Mouse (Mus musculus) lung, postnatal 14 days (tissue): ENCODE data around the gene Olfr194.
"Not testable (repeated sequence)": the region's sequence is repeated elsewhere in the genome, so short reads cannot be mapped to it uniquely, and the experiment has no call there.

Experiments
- DNase-seq: peaks from one replicate; pipeline ENCODE4 v3.0.0; 2021

Olfr194 gene

DNA sequence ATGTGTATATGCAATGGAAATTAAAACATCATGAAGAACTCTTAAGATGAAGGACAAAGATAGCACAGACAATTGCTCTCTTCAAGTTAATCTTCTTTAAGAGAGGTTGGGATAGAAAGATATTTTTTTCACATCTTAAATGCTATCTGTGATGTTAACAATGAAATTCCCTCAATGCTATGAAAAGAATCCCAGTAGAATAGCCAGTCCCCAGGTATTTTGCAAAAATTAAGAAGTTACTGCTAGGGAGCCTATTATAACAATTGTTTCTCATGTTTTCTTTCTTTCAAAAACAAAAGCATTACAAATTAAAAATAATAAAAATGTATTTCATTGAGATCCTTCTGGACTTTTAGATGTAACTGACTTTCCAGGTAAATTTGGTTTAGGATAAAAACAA, at the start of gene Olfr194:
TSS of gene Olfr194 (minus strand) at position 101 of the 400 bp plus-strand sequence.
- DNase-seq, result no peak

DNA sequence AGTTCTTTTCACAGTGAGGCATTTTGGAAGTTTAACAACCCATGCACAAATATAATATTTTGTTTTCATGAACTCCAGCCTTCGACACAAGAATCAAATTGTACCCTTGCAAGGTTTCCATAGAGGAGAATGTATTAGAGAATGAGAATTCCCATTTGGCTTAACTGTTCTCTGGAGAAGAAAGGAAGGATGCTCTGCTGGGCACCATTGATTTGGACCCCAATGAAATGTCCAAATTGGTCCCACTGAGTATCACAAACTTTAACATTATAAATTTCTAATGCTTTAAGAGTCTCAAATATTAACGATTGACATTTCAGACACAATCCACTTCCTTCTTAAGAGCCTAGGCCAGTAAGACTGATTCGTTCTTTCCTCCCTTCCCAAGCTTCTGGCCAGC, 49.5 kb upstream of the Olfr194 start, which contains the start of gene Olfr196:
TSS of gene Olfr196 (minus strand) at position 101 of the 400 bp plus-strand sequence.
- no peak for DNase-seq

DNA sequence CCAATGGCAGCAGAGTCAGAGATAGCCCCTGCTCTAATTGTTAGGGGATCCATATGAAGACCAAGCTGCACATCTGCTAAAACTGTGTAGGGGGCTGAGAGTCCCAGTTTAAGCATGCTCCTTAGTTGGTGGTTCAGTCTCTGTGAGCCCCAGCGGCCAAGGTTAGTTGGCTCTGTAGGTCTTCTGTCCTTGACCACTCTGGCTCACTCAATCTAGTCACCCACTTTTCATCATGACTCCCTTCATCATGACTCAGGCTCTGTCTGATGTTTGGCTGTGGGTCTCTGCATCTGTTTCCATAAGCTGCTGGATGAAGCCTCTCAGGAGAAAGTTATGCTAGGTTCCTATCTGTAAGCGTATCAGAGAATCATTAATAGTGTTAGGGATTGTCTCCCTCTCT, 31.1 kb upstream of the Olfr194 start:
- no peak for DNase-seq

DNA sequence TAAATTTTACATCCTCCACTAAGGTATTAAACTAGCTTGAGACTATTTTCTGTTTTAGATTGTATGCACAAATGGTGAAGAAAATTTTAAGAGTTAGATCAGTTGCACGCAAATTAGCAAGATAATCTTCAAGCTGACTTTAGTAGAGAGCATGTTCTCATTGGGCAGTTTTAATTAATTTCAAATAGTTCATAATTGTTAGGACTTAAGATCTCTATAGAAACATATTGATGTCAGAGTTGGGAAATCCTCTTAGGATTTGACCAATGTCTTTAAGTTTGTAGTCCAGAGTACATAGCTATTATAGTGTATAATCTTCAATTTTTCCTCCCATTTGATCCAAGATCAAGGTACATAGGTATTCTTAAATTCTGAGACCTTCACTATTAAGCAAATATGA, 25.9 kb upstream of the Olfr194 start, which contains the start of gene Olfr195:
TSS of gene Olfr195 (plus strand) at position 301 of the 400 bp plus-strand sequence.
- no peak for DNase-seq

DNA sequence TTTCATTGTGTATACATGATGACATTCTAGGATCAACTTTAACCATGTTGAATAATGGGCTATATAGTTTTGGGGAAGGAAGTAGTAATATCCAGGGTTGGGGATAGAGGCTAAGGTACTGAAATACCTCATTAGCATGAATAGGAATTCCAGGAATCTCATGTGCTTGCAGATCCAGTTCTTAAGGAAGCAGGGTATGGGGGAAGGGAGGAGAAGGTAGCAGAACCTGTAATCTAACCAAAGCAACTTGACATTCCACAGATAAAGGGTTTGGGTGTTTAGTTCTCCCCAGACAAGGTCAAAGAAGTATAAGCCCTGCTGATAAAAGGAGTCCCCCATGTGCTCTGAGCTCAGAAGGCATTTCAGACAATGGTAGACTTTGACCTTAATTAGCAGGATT, 20.2 kb upstream of the Olfr194 start:
- no peak for DNase-seq

DNA sequence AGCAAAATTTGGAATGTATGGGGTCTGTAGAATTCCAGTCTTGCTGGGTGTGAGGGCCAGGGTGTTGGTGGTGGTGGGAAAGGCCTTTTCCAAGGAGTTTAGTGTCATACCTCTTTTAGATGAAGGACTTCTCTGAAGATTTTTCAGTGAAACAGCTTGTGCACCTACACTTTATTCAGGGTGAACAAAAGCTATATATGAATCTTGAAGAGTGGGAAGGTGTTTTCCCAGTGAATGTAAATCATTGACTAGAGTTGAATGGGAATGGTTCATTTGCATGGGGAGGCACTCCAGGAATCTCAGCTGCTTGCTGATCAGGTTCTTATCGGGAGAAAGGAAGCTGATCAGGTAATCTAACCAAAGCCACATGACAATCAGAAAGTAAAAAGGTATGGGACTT, 9.9 kb upstream of the Olfr194 start:
- DNase-seq, result no peak

DNA sequence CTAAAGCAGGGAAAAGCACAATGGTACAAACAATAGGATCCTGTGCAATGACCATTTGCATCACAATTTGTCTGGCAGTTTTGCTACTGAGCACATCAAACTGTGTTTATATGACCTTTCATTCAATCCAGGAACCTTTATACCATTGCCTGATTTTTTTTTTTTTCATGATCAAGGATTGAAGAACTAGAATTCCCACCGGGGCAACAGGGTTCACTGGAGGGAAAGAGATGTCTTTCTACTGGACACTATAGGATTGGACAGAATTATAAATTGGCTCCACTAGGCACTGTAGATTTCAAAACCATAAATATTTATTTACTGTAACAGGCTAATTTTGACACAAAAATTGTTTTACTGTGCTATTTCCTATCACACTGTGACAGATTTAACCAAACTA, 9.1 kb downstream of the Olfr194 start, which contains the start of gene Olfr193:
TSS of gene Olfr193 (minus strand) at position 101 of the 400 bp plus-strand sequence.
- DNase-seq, result no peak

DNA sequence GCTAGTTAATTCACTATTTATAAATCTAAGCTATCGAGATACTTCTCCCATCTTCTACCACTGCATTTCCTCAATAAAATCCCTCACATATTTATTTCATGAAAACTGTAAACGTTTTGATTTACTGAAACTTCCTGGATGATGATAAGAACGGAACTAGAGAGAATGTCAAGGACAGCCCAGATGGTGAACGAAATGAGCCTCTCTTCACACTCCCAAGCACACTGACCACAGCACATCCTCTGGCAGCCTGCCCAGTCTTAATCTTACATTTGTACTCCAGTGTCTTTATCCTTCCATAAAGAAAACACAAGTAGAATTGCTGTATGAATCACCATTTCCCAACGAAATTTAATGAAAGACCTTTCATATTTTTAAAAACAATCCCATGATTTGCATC, 12.3 kb downstream of the Olfr194 start:
- DNase-seq, result not testable (repeated sequence)

DNA sequence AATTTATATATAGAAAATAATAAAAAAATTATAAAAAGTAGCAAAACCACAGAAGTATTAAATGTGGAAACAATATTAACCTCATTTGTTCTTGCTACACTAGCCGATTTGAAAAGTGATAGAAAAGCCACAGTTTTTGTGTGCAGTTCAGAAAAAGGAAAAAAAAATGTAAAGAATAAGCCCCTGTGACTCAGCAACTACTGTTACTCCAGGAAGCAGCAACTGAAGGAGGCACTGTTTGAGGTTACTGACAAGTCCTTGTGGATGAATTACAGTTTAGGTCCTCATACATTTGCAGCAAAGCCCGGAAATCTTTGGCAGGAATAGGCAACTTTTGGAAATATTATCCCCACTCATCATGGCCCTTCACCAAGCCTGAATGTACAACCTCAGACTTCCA, 15.6 kb downstream of the Olfr194 start:
- DNase-seq, result no peak

DNA sequence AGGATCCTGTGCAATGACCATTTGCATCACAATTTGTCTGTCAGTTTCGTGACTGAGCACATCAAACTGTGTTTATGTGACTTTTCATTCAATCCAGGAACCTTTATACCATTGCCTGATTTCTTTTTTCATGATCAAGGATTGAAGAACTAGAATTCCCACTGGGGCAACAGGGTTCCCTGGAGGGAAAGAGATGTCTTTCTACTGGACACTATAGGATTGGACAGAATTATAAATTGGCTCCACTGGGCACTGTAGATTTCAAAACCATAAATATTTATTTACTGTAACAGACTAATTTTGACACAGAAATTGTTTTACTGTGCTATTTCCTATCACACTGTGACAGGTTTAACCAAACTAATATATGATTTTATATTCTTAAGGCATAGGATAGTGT, 31.1 kb downstream of the Olfr194 start, which contains the start of gene Olfr191:
TSS of gene Olfr191 (minus strand) at position 101 of the 400 bp plus-strand sequence.
- not testable (repeated sequence) for DNase-seq

DNA sequence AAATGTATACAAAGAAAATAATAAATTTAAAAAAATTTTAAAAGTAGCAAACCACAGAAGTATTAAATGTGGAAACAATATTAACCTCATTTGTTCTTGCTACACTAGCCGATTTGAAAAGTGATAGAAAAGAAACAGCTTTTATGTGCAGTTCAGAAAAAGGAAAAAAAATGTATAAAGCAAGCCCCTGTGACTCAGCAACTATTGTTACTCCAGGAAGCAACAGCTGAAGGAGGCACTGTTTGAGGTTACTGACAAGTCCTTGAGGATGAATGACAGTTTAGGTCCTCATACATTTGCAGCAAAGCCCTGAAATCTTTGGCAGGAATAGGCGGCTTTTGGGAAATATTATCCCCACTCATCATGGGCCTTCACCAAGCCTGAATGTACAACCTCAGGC, 39.8 kb downstream of the Olfr194 start:
- DNase-seq, result not testable (repeated sequence)

DNA sequence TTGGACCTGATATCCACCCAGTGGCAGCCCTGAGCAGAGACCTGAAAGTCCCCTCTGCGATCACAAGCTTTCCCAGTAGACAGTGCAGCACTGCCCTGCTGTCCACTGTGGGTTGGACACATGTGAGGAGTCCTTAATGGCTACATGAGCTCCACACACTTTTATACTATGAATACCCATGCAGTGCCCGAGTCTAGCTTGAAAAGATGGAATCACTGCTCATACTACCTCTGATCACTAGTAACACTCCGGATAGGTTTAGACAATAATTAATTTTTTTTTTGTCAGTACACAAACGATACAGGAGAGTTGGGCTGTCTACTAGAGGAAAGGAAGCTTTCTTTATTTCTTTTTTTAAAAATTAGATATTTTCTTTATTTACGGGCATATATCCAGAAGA, 43.0 kb downstream of the Olfr194 start, which contains the start of gene Olfr190:
TSS of gene Olfr190 (minus strand) at position 101 of the 400 bp plus-strand sequence.
- no peak for DNase-seq

DNA sequence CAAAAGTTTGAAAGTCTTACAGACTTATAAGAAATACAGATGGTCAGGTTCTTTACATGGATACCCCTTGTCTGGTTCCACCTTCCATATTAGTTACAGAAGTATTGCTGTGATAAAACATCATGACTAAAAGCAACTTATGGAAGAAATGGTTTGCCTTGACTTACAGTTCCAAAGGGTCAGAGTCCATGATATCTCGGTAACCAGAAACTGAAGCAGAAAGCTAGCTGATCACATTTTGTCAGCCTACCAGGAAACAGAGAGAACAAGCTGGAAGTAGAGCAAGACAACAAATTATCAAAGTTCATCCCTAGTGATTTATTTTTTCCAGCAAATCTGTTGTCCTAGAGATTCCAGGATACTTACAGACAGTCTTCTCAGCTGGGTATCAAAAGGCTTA, 47.3 kb downstream of the Olfr194 start:
- no peak for DNase-seq

DNA sequence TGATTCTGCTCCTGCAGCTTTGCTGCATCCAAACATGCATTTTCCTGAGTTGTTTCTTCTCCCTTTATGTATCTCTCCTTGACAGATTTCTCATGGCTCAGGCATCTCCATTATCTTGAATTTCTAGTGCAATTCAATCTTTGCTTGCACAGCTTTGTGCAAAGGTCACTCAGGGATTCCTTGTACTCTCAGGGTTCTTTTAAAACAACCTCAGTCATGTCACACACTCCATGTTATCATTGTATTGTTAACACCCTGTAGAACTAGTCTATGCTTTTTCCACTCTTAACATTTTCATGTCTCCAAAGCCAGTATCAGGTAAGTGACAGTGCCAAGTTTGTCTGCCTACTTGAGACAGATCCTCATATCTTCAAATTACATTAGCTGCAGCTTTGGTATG, 49.1 kb downstream of the Olfr194 start:
- no peak for DNase-seq
